Mouse (Mus musculus) liver, postnatal 0 days (tissue): ENCODE data around the gene C77080.

ENCODE experiments used
- CTCF ChIP-seq: sonication (generic); IDR thresholded peaks from 2 replicates; pipeline ENCODE4 v1.5.1; 2016; ENCODE audit warnings: antibody characterized with exemption, low read depth
- EP300 ChIP-seq: IDR thresholded peaks from 2 replicates; pipeline ENCODE4 v1.6.1; 2016; ENCODE audit warnings: antibody characterized with exemption, low read depth, mild to moderate bottlenecking

DNA sequence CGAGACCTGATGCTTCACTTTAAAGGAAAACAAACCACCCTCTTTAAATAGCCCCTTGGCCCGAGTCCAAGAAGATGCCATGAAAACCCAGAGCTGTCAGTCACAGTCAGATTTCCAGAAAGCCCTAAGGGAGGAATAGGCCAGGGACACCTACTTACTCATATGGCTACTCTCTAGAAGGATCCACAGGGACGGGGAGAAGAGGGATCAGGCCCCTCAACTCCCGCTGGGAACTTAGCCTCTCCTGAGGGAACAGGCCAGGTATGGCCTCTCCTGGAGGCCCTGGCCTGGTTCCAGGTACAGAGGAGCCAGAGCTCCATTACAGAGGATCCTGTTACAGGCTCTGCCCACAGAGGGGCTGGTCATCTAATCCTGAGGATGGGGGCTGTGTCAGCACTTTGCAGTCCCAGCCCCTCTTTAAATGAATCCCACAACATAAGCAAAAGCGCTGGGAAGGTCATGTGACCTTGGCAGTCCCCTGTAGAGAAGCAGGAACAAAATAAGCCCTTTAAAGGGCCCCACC lies 34.7 kb downstream of the C77080 start:
- TF ChIP-seq CTCF (no peak), EP300 (no peak)
